Mouse (Mus musculus) heart, embryonic 14.5 days (tissue): ENCODE data around the gene Agpat3. TPM values are rescaled to one million over a fixed set of nuclear protein-coding genes. Genes with fewer than 3 reads are reported as not detected.

ENCODE experiments used
- ATAC-seq: fragments of 200-750 bp; cut with Nextera tagmentation; 2 replicates; pipeline ENCODE4 v1.8.0; 2017; ENCODE audit warnings: low read depth, moderate TSS enrichment; ENCODE audit not compliant: insufficient number of reproducible peaks, insufficient read depth, low FRiP score
- H3K27ac ChIP-seq, 2 experiments: fragments of 200-500 bp in 1 of 2; fragments of 300-500 bp in 1 of 2; sonication (generic) in 1 of 2; replicated peaks in 1 of 2; 2 replicates each; pipeline ENCODE4 v1.5.1; 2012 to 2014; ENCODE audit warnings: low read depth in 2 of 2, low read length in 2 of 2, control low read depth in 1 of 2, mild to moderate bottlenecking in 1 of 2, mixed read lengths in 1 of 2; ENCODE audit not compliant: control insufficient read depth in 1 of 2, insufficient read depth in 1 of 2
- H3K27me3 ChIP-seq: fragments of 300-500 bp; sonication (generic); 2 replicates; pipeline ENCODE4 v1.6.1; 2014; ENCODE audit warnings: mild to moderate bottlenecking, low read length, control low read depth; ENCODE audit not compliant: control insufficient read depth, insufficient read depth
- H3K36me3 ChIP-seq: fragments of 300-500 bp; sonication (generic); 2 replicates; pipeline ENCODE4 v1.6.1; 2014; ENCODE audit warnings: mild to moderate bottlenecking, control low read depth, low read length, mixed read lengths; ENCODE audit not compliant: control insufficient read depth, insufficient read depth
- H3K4me1 ChIP-seq, 2 experiments: fragments of 200-500 bp in 1 of 2; fragments of 300-500 bp in 1 of 2; sonication (generic) in 1 of 2; 2 replicates each; pipeline ENCODE4 v1.6.1; 2012 to 2014; ENCODE audit warnings: low read length in 2 of 2, control low read depth in 1 of 2, mixed read lengths in 1 of 2; ENCODE audit not compliant: control insufficient read depth in 2 of 2, insufficient read depth in 2 of 2
- H3K4me2 ChIP-seq: fragments of 300-500 bp; sonication (generic); 2 replicates; pipeline ENCODE4 v1.6.1; 2014; ENCODE audit warnings: mild to moderate bottlenecking, low read length
- H3K4me3 ChIP-seq, 2 experiments: fragments of 200-500 bp in 1 of 2; fragments of 300-500 bp in 1 of 2; sonication (generic) in 1 of 2; 2 replicates each; pipeline ENCODE4 v1.5.1; 2012 to 2014; ENCODE audit warnings: low read length in 2 of 2, mild to moderate bottlenecking in 2 of 2, control low read depth in 1 of 2, low read depth in 1 of 2, moderate library complexity in 1 of 2; ENCODE audit not compliant: control insufficient read depth in 1 of 2, insufficient read depth in 1 of 2
- H3K9ac ChIP-seq: fragments of 300-500 bp; sonication (generic); 2 replicates; pipeline ENCODE4 v1.6.1; 2014; ENCODE audit warnings: mild to moderate bottlenecking, low read length
- H3K9me3 ChIP-seq: fragments of 300-500 bp; sonication (generic); 2 replicates; pipeline ENCODE4 v1.6.1; 2016; ENCODE audit warnings: low read length, control low read depth; ENCODE audit not compliant: control insufficient read depth
- WGBS: fragments of 180-500 bp; shearing (Covaris S2); extraction: QIAGEN DNeasy Blood & Tissue Kit; methylation state at CpG from one replicate; pipeline ENCODE4 v1.1.7; 2014; 5-methylcytosine and 5-hydroxymethylcytosine counted together
- polyA plus RNA-seq: library from polyadenylated mRNA; unstranded; fragments of >200 nt; fragmentation: Nextera tagmentation; extraction: Ambion mirVana; gene quantifications from 2 replicates; pipeline ENCODE4 v1.2.1, GENCODE M21; 2014

The Agpat3 gene
- polyA plus RNA-seq, 1 experiment from 2014 or later, result 66.0 TPM

GRCm38 (mm10) chr10:78236885-78237629 is 115.2 kb downstream of the Agpat3 start:
- WGBS, result 80% methylated on average over 8 of the region's 8 CpGs
- H3K27me3 ChIP-seq, result no peaks in the 10 kb centered on the region
- no peaks in the 10 kb centered on the region for H3K4me1 ChIP-seq
- no peak overlapping the region for H3K4me2 ChIP-seq
- no peaks in the 10 kb centered on the region for H3K9me3 ChIP-seq
- 0 out of 2 replicates have a peak, but pooled peaks cover 5% of the 10 kb centered on the region for H3K36me3 ChIP-seq
- no peak overlapping the region for H3K27ac ChIP-seq
- H3K4me3 ChIP-seq, result no peak overlapping the region
- ATAC-seq, result no peak
- H3K9ac ChIP-seq, result no peak overlapping the region

GRCm38 (mm10) chr10:78233756-78234155 is 118.5 kb downstream of the Agpat3 start:
- Histone ChIP-seq H3K4me2 (no peak overlapping the region), H3K4me3 (no peak overlapping the region), H3K9me3 (no peaks in the 10 kb centered on the region), H3K27ac (no peak overlapping the region), H3K9ac (no peak overlapping the region), H3K36me3 (peaks cover 23% of the 10 kb centered on the region), H3K27me3 (no peaks in the 10 kb centered on the region), H3K4me1 (no peaks in the 10 kb centered on the region)
- WGBS, result 75% methylated on average over 6 of the region's 6 CpGs
- ATAC-seq, result no peak

GRCm38 (mm10) chr10:78233161-78233560 is 119.1 kb downstream of the Agpat3 start:
- Histone ChIP-seq H3K27ac (no peak overlapping the region), H3K4me1 (no peaks in the 10 kb centered on the region), H3K4me2 (no peak overlapping the region), H3K9me3 (no peaks in the 10 kb centered on the region), H3K27me3 (no peaks in the 10 kb centered on the region), H3K4me3 (no peak overlapping the region), H3K36me3 (peaks cover 25% of the 10 kb centered on the region), H3K9ac (no peak overlapping the region)
- 90% methylated on average over 5 of the region's 5 CpGs for WGBS
- ATAC-seq, result no peak

- WGBS, result 82% methylated on average over 4 of the region's 4 CpGs
Measured at GRCm38 (mm10) chr10:78232301-78232980, 119.8 kb downstream of the Agpat3 start.

GRCm38 (mm10) chr10:78228560-78228928 is 123.7 kb downstream of the Agpat3 start:
- ATAC-seq, result no peak
- H3K36me3 ChIP-seq, result peaks cover 48% of the 10 kb centered on the region
- WGBS, result 85% methylated on average over 5 of the region's 5 CpGs

More at GRCm38 (mm10) chr10:78232301-78232980, 119.8 kb downstream of the Agpat3 start:
- peaks cover 31% of the 10 kb centered on the region for H3K36me3 ChIP-seq
- H3K4me3 ChIP-seq, result no peak overlapping the region
- no peak overlapping the region for H3K27ac ChIP-seq
- H3K9ac ChIP-seq, result no peak overlapping the region
- H3K27me3 ChIP-seq, result no peaks in the 10 kb centered on the region
- H3K4me1 ChIP-seq, result no peaks in the 10 kb centered on the region
- no peak for ATAC-seq
- H3K9me3 ChIP-seq, result no peaks in the 10 kb centered on the region
- no peak overlapping the region for H3K4me2 ChIP-seq

GRCm38 (mm10) chr10:78227875-78228559 is 124.3 kb downstream of the Agpat3 start:
- ATAC-seq, result no peak
- H3K9ac ChIP-seq, result no peak overlapping the region
- peaks cover 48% of the 10 kb centered on the region for H3K36me3 ChIP-seq
- H3K27me3 ChIP-seq, result no peaks in the 10 kb centered on the region
- H3K4me2 ChIP-seq, result no peak overlapping the region
- no peak overlapping the region for H3K27ac ChIP-seq
- 80% methylated on average over 8 of the region's 8 CpGs for WGBS
- no peak overlapping the region for H3K4me3 ChIP-seq
- peaks cover 0 to 1% of the 10 kb centered on the region in 2 experiments; a peak in 2 of 4 replicates for H3K4me1 ChIP-seq
- no peaks in the 10 kb centered on the region for H3K9me3 ChIP-seq

More at GRCm38 (mm10) chr10:78228560-78228928, 123.7 kb downstream of the Agpat3 start:
- H3K4me3 ChIP-seq, result no peak overlapping the region
- no peaks in the 10 kb centered on the region for H3K4me1 ChIP-seq
- H3K9ac ChIP-seq, result no peak overlapping the region
- H3K27me3 ChIP-seq, result no peaks in the 10 kb centered on the region
- no peak overlapping the region for H3K4me2 ChIP-seq
- no peaks in the 10 kb centered on the region for H3K9me3 ChIP-seq
- no peak overlapping the region for H3K27ac ChIP-seq

- no peak for ATAC-seq
- H3K9me3 ChIP-seq, result no peaks in the 10 kb centered on the region
- H3K36me3 ChIP-seq, result peaks cover 56% of the 10 kb centered on the region
- no peak overlapping the region for H3K4me2 ChIP-seq
- H3K9ac ChIP-seq, result no peak overlapping the region
- H3K27ac ChIP-seq, result no peak overlapping the region
- H3K27me3 ChIP-seq, result no peaks in the 10 kb centered on the region
- H3K4me1 ChIP-seq, result peaks cover 0 to 5% of the 10 kb centered on the region in 2 experiments; a peak in 2 of 4 replicates
- no peak overlapping the region for H3K4me3 ChIP-seq
- WGBS, result 83% methylated on average over 6 of the region's 6 CpGs
Measured at GRCm38 (mm10) chr10:78224136-78224535, 128.2 kb downstream of the Agpat3 start.
